Mouse (Mus musculus) heart, postnatal 10 days (tissue): ENCODE data around the gene Bglap3. TPM values are rescaled to one million over a fixed set of nuclear protein-coding genes. Genes with fewer than 3 reads are reported as not detected.
"Not testable (repeated sequence)": the region's sequence is repeated elsewhere in the genome, so short reads cannot be mapped to it uniquely, and the experiment has no call there.

ENCODE experiments used
- DNase-seq, 2 experiments: peaks; one replicate each; pipeline ENCODE4 v3.0.0; 2021
- intact Hi-C: fragments of 180-260 bp; cut with DNase I; formaldehyde crosslinking; loops from one replicate; pipeline ENCODE4 v1.15.1; 2025
- total RNA-seq, 2 experiments: library from RNA; stranded (reverse); gene quantifications; 2 replicates each; pipeline ENCODE4 v1.2.3; 2021

Gene Bglap3
- total RNA-seq, 2 experiments from 2014 or later, result not detected

DNA sequence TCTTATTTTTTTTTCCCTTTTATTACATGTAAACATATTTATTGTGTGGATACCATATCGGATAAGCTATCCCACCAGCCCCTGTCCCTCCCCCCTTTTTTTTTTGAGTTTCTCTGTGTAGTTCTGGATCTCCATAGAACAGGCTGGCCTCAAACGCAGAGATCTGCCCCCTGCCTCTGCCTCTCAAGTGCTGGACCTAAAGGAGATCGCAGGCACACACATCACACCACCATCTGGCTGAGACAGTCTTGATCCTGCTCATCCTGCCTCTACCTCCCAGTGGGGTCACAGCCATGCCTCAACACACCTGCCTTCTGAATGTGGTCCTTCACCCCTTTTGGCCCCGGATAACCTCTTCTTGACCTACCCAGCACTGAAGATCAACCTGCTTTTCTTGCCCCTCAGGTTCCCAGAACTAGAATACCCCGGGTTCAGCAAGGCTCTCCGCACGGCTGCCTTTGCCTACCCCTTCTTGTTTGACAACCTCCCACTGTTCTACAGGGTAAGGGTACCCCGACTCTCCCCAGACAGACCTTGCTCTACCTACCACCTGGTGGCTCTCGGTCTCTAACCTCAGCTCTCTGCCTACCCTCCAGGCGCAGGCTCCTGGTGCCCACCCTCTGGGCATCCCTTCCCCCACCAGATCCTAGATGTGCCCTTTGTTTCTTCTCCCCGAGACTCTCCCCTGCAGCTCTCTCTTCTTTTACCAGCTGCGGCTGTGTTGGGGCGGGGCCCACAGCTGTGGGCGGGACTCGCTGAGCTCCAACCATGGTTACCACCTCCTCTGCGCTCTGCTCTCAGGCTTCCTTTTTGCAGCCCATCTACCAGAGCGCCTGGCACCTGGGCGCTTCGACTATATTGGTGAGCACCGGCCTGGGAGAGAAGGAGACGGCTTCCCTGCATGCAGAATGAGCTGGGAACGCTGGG, 9.1 kb upstream of the Bglap3 start:
- DNase-seq, intact Hi-C loops: not testable (repeated sequence)

GRCm38 (mm10) chr3:88378599-88378998, 6.1 kb upstream of the Bglap3 start, which contains the start of gene Bglap2:
TSS of gene Bglap2 (minus strand) at chr3:88378699.
- intact Hi-C loops, DNase-seq: not testable (repeated sequence)

- intact Hi-C loops, DNase-seq: not testable (repeated sequence)
Observed at GRCm38 (mm10) chr3:88376644-88377043, 4.1 kb upstream of the Bglap3 start.

- DNase-seq, intact Hi-C loops: not testable (repeated sequence)
Observed at GRCm38 (mm10) chr3:88375750-88376626, 3.4 kb upstream of the Bglap3 start.

DNA sequence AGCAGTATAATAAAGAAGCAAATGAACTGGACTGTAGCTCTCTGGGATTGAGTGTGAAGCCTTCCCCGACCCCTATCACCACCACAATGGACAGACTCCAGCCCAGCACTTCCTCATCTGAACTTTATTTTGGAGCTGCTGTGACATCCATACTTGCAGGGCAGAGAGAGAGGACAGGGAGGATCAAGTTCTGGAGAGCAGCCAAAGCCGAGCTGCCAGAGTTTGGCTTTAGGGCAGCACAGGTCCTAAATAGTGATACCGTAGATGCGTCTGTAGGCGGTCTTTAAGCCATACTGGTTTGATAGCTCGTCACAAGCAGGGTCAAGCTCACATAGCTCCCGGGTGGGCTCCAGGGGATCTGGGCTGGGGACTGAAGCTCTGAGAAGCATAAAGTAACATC, 4.0 kb downstream of the Bglap3 start:
- DNase-seq, intact Hi-C loops: not testable (repeated sequence)

- intact Hi-C loops, DNase-seq: not testable (repeated sequence)
Observed at GRCm38 (mm10) chr3:88367517-88367916, 5.0 kb downstream of the Bglap3 start.

DNA sequence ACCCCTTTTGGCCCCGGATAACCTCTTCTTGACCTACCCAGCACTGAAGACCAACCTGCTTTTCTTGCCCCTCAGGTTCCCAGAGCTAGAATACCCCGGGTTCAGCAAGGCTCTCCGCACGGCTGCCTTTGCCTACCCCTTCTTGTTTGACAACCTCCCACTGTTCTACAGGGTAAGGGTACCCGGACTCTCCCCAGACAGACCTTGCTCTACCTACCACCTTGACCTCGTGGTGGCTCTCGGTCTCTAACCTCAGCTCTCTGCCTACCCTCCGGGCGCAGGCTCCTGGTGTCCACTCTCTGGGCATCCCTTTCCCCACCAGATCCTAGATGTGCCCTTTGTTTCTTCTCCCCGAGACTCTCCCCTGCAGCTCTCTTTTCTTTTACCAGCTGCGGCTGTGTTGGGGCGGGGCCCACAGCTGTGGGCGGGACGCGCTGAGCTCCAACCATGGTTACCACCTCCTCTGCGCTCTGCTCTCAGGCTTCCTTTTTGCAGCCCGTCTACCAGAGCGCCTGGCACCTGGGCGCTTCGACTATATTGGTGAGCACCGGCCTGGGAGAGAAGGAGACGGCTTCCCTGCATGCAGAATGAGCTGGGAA, 5.6 kb downstream of the Bglap3 start:
- DNase-seq, result peak; percentile 44 to 55
- intact Hi-C loops, result not testable (repeated sequence)

- DNase-seq, result no peak
- intact Hi-C loops, result no loop called here
Observed at GRCm38 (mm10) chr3:88365705-88366361, 6.7 kb downstream of the Bglap3 start.

DNA sequence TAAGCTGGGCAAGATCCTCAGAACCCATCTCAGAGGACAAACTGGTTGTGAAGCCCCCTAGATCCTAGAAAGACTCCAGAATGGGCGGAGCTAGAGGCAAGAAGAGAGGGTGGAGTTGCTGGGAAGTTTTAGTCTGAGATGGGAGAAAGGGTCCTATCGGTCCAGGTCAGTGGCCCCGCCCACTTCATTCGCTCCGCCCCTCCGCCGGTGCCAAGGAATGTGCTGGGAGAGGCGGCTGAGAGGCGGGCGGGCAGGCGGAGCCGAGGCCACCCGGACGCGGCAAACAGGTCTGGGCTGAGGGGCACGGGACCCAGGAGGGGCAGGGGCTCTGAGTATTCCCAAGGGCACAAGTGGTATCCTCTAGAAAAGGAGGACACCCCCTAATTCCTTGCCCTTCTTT, 8.2 kb downstream of the Bglap3 start, which contains the start of gene Paqr6:
Gene Paqr6, plus strand, starts transcription at position 248 of the 400 bp plus-strand sequence.
- DNase-seq, result peak; percentile 68 to 78
- intact Hi-C loops, result no loop called here

- intact Hi-C loops, result no loop called here
- DNase-seq, result no peak
Observed at GRCm38 (mm10) chr3:88363700-88364099, 8.8 kb downstream of the Bglap3 start.

GRCm38 (mm10) chr3:88361612-88362313, 10.8 kb downstream of the Bglap3 start:
- intact Hi-C loops, result no loop called here
- DNase-seq, result no peak

- no peak for DNase-seq
- intact Hi-C loops, result no loop called here
Observed at GRCm38 (mm10) chr3:88361096-88361495, 11.4 kb downstream of the Bglap3 start.

GRCm38 (mm10) chr3:88359989-88360388, 12.6 kb downstream of the Bglap3 start:
- intact Hi-C loops, result no loop called here
- no peak for DNase-seq

GRCm38 (mm10) chr3:88359584-88359983, 13.0 kb downstream of the Bglap3 start:
- DNase-seq, result no peak
- intact Hi-C loops, result no loop called here

GRCm38 (mm10) chr3:88354396-88355165, 18.0 kb downstream of the Bglap3 start:
- intact Hi-C loops, result no loop called here

DNA sequence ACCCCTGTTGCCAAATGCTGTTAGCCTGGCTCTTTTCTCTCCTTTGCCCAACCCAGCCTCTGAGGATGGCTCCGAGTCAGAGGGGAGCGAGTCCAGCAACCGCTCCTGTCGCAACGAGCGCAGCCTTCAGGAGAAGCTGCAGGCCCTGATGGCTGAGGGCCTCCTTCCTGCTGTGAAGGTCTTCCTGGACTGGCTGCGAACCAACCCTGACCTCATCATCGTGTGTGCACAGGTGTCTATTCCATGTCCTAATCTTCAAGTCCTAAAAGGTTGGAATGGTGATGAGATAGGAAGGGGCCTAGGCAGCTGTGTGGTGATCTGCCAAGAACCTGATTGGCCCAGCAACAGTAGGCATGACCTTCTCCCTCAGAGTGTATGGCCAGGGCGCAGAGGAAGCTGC, 19.6 kb downstream of the Bglap3 start:
- intact Hi-C loops, result no loop called here
- no peak for DNase-seq

More at GRCm38 (mm10) chr3:88354396-88355165, 18.0 kb downstream of the Bglap3 start:
- DNase-seq, result no peak

DNA sequence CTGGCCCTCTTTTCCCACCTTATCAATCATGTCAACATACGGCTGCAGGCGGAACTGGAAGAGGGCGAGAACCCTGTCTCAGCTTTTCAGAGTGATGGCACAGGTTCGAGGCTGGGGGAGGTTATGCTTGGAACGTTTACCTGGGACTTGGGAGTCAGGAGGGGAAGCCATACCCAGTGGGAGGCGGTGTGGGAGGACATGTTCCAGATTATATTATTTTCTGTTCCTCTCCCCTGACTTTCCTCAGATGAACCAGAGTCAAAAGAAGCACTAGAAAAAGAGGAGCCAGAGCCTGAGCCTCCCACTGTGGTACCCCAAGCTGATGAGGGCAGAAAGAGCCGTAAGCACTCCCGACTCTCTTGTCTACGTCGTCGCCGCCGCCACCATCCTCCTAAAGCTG, 21.8 kb downstream of the Bglap3 start:
- intact Hi-C loops, result no loop called here
- no peak for DNase-seq

- no peak for DNase-seq
- intact Hi-C loops, result no loop called here
Observed at GRCm38 (mm10) chr3:88339006-88339405, 33.5 kb downstream of the Bglap3 start.

- intact Hi-C loops, result no loop called here
- DNase-seq, result no peak
Observed at GRCm38 (mm10) chr3:88338316-88338715, 34.2 kb downstream of the Bglap3 start.
